Mouse (Mus musculus): ENCODE data around the gene Gsk3b. TPM values are rescaled to one million over a fixed set of nuclear protein-coding genes. Genes with fewer than 3 reads are reported as not detected.

Gene Gsk3b
- total and polyA plus RNA-seq, 3 experiments, result 6.1 to 30.8 (median 15.5) TPM

DNA sequence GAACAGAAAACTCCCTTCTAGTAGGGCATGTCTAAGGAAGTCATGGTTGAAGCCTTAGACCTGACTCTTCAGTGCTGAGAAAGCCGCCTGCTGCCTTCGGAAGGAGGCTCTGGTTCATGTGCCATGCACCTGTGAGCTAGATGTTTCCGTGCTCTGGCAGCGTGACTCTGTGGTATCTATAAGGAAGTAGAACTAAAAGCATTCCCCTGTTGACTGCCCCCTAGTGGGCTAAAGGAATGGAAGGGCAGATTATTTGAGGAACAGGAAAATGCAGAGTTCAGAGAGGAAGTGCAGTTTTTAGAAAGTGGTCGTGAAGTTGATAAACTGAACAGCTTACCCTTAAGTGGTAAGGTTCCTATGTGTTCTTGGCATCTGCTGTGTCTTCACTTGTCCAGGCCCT is 150.9 kb downstream of the Gsk3b start (continued):
- peak; percentile 88 for TF ChIP-seq MEF2A (IDR thresholded peaks at IDR 0.05; ENCODE audit: borderline replicate concordance, low read depth, low read length)
- TF ChIP-seq EP300 (IDR thresholded peaks at IDR 0.05; ENCODE audit: low read length), result peak; percentile 91
- no peak for TF ChIP-seq GABPA (IDR thresholded peaks at IDR 0.05; ENCODE audit: insufficient replicate concordance, low read depth, low read length)
- peak; percentile 36; the same call in 1 of the 2 replicates for TF ChIP-seq ZNF384 (IDR thresholded peaks at IDR 0.05; ENCODE audit: low read depth, low read length)
- peak; percentile 100 for TF ChIP-seq BHLHE40 (IDR thresholded peaks at IDR 0.05; ENCODE audit: low read depth, low read length)
- peak; percentile 70; the same call in 1 of the 2 replicates for TF ChIP-seq TBP (conservative IDR thresholded peaks at IDR 0.05; ENCODE audit: low read depth, low read length)
- TF ChIP-seq MAX (IDR thresholded peaks at IDR 0.05; ENCODE audit: low read length), result peak; percentile 98
- TF ChIP-seq CTCF (conservative IDR thresholded peaks at IDR 0.05 in 1 of 2, IDR thresholded peaks at IDR 0.05 in 1 of 2; ENCODE audit: low read depth in 2 of 2, low read length in 2 of 2), result peak; percentile 95 to 98
- TF ChIP-seq NELFE (IDR thresholded peaks at IDR 0.05; ENCODE audit: low read depth, low read length), result no peak; the same call in 1 of the 2 replicates
- TF ChIP-seq ETS1 (conservative IDR thresholded peaks at IDR 0.05; ENCODE audit: low read depth, low read length), result peak; percentile 90
- TF ChIP-seq USF1 (IDR thresholded peaks at IDR 0.05; ENCODE audit: low read depth, low read length), result no peak; the same call in 1 of the 2 replicates

GRCm38 (mm10) chr16:38240167-38240566 is 151.4 kb downstream of the Gsk3b start:
- H3K9me3 ChIP-seq (replicated peaks; ENCODE audit: low read length), result no peaks in the 10 kb centered on the region
- in situ Hi-C loops (cut with MboI; ENCODE audit: low pct_ligation_motif_present, low pct_unique_long_range_greater_than_20kb, low sequenced_read_pairs), result no loop called here
- H3K27me3 ChIP-seq (replicated peaks), result no peaks in the 10 kb centered on the region
- H3K27ac ChIP-seq (ENCODE audit: insufficient read depth, low read depth), result 0 out of 2 replicates have a peak overlapping the region, but pooled peaks have one; percentile 1
- H3K4me1 ChIP-seq (ENCODE audit: control insufficient read depth in 1 of 2, insufficient read depth in 2 of 2), result peaks cover 10 to 30% of the 10 kb centered on the region in 2 experiments
- H3K4me3 ChIP-seq (replicated peaks in 1 of 3; ENCODE audit: low read depth in 2 of 3, low read length in 2 of 3, poor library complexity in 1 of 3), result no peak overlapping the region
- no peak for DNase-seq (ENCODE audit: extremely low read depth)
- H3K79me2 ChIP-seq (replicated peaks; ENCODE audit: control insufficient read depth, extremely low read depth, insufficient read depth, poor library complexity, severe bottlenecking), result no peaks in the 10 kb centered on the region
- no peak overlapping the region for H3K4me2 ChIP-seq (ENCODE audit: insufficient read depth, low read depth, poor library complexity, severe bottlenecking)
- peaks cover 14 to 49% of the 10 kb centered on the region in 2 experiments for H3K36me3 ChIP-seq (replicated peaks in 1 of 2; ENCODE audit: control insufficient read depth in 1 of 2, insufficient read depth in 1 of 2, low read length in 1 of 2)
- H3K9ac ChIP-seq (ENCODE audit: insufficient read depth, low read depth), result no peak overlapping the region
- dilution Hi-C loops (cut with MboI; ENCODE audit: extremely low pct_ligation_motif_present, extremely low pct_unique_long_range_greater_than_20kb, low sequenced_read_pairs), result no loop called here
- TF ChIP-seq POLR2AphosphoS2 (IDR thresholded peaks at IDR 0.05; ENCODE audit: low read depth, low read length) (no peak), CHD2 (IDR thresholded peaks at IDR 0.05; ENCODE audit: low read length) (no peak), MXI1 (IDR thresholded peaks at IDR 0.05; ENCODE audit: low read depth, low read length) (no peak; the same call in none of the 2 replicates), USF1 (IDR thresholded peaks at IDR 0.05; ENCODE audit: low read depth, low read length) (no peak)

- Histone ChIP-seq H3K4me3 (replicated peaks in 1 of 3; ENCODE audit: low read depth in 2 of 3, low read length in 2 of 3, poor library complexity in 1 of 3) (no peak overlapping the region), H3K4me1 (ENCODE audit: control insufficient read depth in 1 of 2, insufficient read depth in 2 of 2) (peaks cover 7 to 13% of the 10 kb centered on the region in 2 experiments), H3K79me2 (replicated peaks; ENCODE audit: control insufficient read depth, extremely low read depth, insufficient read depth, poor library complexity, severe bottlenecking) (no peaks in the 10 kb centered on the region), H3K27ac (ENCODE audit: insufficient read depth, low read depth) (no peak overlapping the region), H3K9ac (ENCODE audit: insufficient read depth, low read depth) (no peak overlapping the region), H3K27me3 (replicated peaks) (no peaks in the 10 kb centered on the region), H3K9me3 (replicated peaks; ENCODE audit: low read length) (no peaks in the 10 kb centered on the region), H3K4me2 (ENCODE audit: insufficient read depth, low read depth, poor library complexity, severe bottlenecking) (no peak overlapping the region), H3K36me3 (replicated peaks in 1 of 2; ENCODE audit: control insufficient read depth in 1 of 2, insufficient read depth in 1 of 2, low read length in 1 of 2) (peaks cover 11 to 34% of the 10 kb centered on the region in 2 experiments)
- TF ChIP-seq ZNF384 (IDR thresholded peaks at IDR 0.05; ENCODE audit: low read depth, low read length) (peak; percentile 55; the same call in 1 of the 2 replicates), MAZ (IDR thresholded peaks at IDR 0.05; ENCODE audit: low read depth, low read length) (no peak)
- in situ Hi-C loops (cut with MboI; ENCODE audit: low pct_ligation_motif_present, low pct_unique_long_range_greater_than_20kb, low sequenced_read_pairs) (no loop called here), dilution Hi-C loops (cut with MboI; ENCODE audit: extremely low pct_ligation_motif_present, extremely low pct_unique_long_range_greater_than_20kb, low sequenced_read_pairs) (no loop called here)
- DNase-seq (ENCODE audit: extremely low read depth), result no peak
Measured at GRCm38 (mm10) chr16:38244111-38244510, 155.3 kb downstream of the Gsk3b start.
